Mouse (Mus musculus): ENCODE measurements around the gene Cyp4v3. TPM values are rescaled to one million over a fixed set of nuclear protein-coding genes. Genes with fewer than 3 reads are reported as not detected.

Cyp4v3 gene
- polyA plus RNA-seq (2012; rRNA removed): 5.4 and 5.6 TPM in 2 replicates

DNA sequence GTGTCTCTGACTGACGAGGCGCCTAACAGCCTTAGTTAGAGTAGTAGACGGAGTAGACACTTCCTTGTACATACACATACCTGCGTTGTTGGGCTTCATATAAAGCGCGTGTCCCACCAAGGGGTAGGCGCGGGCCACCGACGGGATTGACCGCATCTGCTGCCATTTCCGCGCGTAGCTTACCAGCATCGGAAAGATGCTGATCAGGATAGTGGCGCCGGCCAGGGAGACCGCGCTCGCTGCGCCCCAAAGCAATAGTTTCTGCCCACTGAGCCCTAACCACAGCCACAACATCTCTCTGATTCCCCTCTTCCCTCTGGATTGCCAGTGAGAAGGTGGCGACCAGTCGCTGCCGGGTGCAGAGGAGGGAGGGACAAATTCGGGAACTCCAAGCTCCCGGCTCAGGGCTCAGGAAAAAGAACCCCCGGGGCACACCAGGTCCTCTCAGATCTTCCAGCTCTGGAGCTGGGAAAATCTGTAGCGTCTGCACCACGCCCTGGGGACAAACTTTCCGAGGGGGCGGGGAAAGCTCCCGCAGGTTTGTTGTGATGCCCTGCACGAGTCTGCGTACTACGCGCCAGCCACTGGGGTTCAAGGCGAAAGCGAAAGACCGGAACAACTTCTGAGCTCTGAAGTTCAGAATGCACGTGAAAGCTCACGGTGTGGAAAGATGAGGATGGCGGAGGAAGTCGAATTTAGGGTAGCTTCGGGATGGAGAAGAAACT lies at the start of gene Cyp4v3:
Cyp4v3 (minus strand) TSS at position 532 of the 725 bp plus-strand sequence.
- H3K27ac ChIP-seq (ENCODE audit: insufficient read depth, low read length): no peak within 1 kb of the TSS
- no peaks in the 10 kb centered on the region for H3K4me1 ChIP-seq (ENCODE audit: control insufficient read depth, insufficient read depth, low read length)
- H3K4me3 ChIP-seq (ENCODE audit: insufficient read depth, low read length): peak within 1 kb of the TSS; percentile 57
- TF ChIP-seq CTCF (IDR thresholded peaks at IDR 0.05; ENCODE audit: extremely low read depth, insufficient read depth, low read length) (no peak), POLR2A (IDR thresholded peaks at IDR 0.05; ENCODE audit: extremely low read depth, insufficient read depth, low read length) (no peak)

DNA sequence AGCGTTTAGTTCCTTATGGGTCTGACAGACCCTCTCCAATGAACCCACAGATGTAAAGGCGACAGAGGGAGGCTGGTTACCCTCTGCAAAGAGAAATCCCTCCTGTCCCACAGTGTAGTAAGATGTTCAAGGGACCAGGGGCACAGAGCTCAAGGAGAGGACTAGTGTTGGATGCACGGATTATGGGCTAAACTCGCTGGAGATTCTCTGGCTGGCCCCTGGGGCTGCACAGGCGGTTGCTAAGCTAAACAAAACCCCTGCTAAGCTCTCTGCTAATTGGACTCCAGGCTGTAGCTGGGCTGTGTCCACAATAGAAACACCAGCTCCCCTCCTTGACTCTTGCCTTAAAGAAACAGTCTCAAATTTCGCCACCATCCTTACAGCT lies 48.9 kb upstream of the Cyp4v3 start, which contains the start of gene Fam149a:
Fam149a (minus strand) TSS at position 329 of the 385 bp plus-strand sequence.
- Histone ChIP-seq H3K4me3 (ENCODE audit: insufficient read depth, low read length) (peak within 1 kb of the TSS; percentile 46), H3K27ac (ENCODE audit: insufficient read depth, low read length) (no peak within 1 kb of the TSS), H3K4me1 (ENCODE audit: control insufficient read depth, insufficient read depth, low read length) (no peaks in the 10 kb centered on the region)
- TF ChIP-seq CTCF (IDR thresholded peaks at IDR 0.05; ENCODE audit: extremely low read depth, insufficient read depth, low read length): no peak

DNA sequence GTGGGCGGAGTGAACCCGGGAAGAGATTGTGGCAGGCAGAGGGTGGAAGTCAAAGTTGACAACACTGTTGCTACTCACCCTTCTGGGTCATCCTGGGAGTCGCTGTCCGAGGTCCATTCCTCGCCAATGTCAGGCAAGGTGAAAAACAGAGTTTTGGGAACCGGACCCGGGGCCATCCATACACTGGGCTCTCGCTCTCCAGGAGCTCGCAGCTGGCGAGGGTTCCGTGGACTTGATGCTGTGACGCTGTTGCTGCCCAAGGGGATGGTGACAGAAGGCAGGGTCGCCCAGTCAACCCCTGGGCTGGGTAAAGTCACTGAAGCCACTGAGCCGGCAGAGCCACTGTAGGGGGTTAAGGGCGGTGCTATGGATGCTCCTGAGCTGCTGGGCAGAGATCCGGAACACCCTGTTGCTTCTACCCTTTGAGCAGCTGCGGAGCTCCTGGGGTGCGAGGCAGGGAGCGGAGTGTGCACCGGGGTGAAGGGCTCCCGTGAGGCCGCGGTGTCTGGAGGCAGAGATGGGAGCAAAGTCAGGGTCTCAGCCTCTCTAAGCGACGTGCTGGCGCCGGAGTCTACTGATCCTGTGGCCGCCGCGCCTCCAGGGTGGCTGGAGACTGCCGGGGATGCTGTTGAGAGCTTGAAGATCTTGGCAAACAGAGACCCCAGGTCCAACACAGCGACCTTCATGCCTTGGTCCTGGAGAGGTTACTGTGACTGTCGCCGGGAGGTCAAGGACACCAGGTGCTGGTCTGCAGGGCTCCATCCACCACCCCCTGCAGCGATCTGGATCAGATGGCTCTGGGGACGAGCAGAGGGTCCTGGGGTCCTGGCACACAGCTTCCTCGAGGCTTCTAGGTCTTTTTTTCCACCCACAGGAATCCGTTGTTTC lies 48.3 kb upstream of the Cyp4v3 start:
- Histone ChIP-seq H3K4me3 (ENCODE audit: insufficient read depth, low read length) (peak overlapping the region; percentile 46), H3K27ac (ENCODE audit: insufficient read depth, low read length) (no peak overlapping the region), H3K4me1 (ENCODE audit: control insufficient read depth, insufficient read depth, low read length) (no peaks in the 10 kb centered on the region)
- no peak for TF ChIP-seq CTCF (IDR thresholded peaks at IDR 0.05; ENCODE audit: extremely low read depth, insufficient read depth, low read length)

DNA sequence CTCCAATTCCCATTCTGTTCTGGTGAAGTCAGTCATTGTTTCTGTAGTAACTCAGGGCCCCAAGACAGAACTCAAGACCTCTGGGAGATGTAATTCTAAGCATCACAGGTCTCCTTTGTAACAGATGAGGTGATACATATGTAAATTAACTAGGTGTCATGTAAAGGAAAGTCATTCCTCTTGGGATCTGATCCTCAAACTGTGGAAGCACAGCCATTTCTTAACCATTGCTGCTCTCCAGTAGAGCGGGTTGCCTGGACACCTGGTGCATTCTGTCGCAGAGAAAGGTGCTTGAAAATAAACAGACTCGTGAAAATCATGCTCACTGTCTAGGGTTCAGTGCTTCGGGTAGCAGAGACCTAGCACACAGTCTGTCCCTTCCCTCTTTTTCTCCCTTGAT lies 47.6 kb upstream of the Cyp4v3 start:
- Histone ChIP-seq H3K27ac (ENCODE audit: insufficient read depth, low read length) (no peak overlapping the region), H3K4me3 (ENCODE audit: insufficient read depth, low read length) (peak overlapping the region; percentile 46; the same call in 1 of the 2 replicates), H3K4me1 (ENCODE audit: control insufficient read depth, insufficient read depth, low read length) (no peaks in the 10 kb centered on the region)
- TF ChIP-seq POLR2A (IDR thresholded peaks at IDR 0.05; ENCODE audit: extremely low read depth, insufficient read depth, low read length) (no peak), CTCF (IDR thresholded peaks at IDR 0.05; ENCODE audit: extremely low read depth, insufficient read depth, low read length) (no peak)

DNA sequence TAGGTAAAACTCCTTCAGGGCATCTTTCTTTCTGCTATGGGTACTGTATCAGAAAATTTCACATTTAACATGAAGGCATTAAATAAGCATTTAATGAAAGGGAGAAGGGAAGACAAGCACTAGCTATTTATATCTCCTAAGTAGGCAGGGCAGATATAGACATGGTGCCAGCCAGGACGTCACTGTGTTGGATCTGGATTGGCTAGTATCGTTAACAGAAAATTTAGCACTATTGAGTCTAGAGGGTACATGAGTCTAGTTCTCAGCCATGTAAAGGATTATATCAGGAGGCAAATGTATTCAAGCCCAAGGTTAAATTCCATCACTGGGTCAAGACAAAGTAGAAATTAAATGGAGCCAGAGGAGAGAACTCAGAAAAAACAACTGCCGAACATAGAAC lies 41.1 kb upstream of the Cyp4v3 start:
- TF ChIP-seq POLR2A (IDR thresholded peaks at IDR 0.05; ENCODE audit: extremely low read depth, insufficient read depth, low read length) (no peak), CTCF (IDR thresholded peaks at IDR 0.05; ENCODE audit: extremely low read depth, insufficient read depth, low read length) (no peak)
- Histone ChIP-seq H3K4me3 (ENCODE audit: insufficient read depth, low read length) (no peak overlapping the region), H3K27ac (ENCODE audit: insufficient read depth, low read length) (no peak overlapping the region), H3K4me1 (ENCODE audit: control insufficient read depth, insufficient read depth, low read length) (no peaks in the 10 kb centered on the region)

DNA sequence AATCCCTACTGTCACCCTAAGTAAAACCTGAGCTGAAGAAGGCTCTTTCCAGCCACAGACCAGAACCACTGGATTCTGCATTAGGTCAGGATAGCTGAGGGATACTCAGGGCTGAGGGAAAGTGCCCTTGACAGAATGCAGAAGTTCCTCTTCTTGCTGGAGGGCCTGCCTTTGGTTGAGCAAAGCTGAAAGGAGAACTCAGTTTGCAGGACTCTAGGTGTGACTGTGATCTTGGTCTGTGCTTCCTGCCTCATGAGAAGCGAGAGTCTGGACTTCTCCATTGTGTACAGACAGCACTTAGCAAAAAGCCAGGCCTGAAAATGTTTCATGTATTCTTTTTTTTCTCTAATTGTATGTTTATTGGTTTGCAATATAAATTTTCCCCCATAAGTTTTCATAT lies 34.1 kb upstream of the Cyp4v3 start:
- Histone ChIP-seq H3K4me1 (ENCODE audit: control insufficient read depth, insufficient read depth, low read length) (no peaks in the 10 kb centered on the region), H3K4me3 (ENCODE audit: insufficient read depth, low read length) (no peak overlapping the region), H3K27ac (ENCODE audit: insufficient read depth, low read length) (no peak overlapping the region)
- TF ChIP-seq CTCF (IDR thresholded peaks at IDR 0.05; ENCODE audit: extremely low read depth, insufficient read depth, low read length) (no peak), POLR2A (IDR thresholded peaks at IDR 0.05; ENCODE audit: extremely low read depth, insufficient read depth, low read length) (no peak)

DNA sequence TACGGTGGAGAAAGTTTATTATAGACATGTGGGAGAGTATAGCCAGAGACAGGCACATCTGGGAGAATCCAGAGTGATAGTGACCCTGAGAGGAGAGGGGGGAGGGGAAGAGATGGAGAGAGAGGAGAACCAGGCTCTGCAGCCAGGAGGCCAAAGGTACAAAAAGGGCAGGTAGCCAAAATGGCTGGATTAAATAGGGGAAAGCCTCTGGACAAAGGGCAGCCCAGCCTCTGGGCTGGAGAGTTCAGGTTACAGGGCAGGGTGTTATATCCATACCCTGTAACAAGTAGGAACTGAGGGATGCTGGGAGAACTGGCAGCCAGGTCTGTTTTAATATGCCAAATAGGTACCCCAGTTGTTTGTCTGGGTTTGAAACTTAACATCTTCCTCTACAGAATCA lies 30.2 kb upstream of the Cyp4v3 start:
- H3K4me3 ChIP-seq (ENCODE audit: insufficient read depth, low read length): no peak overlapping the region
- H3K4me1 ChIP-seq (ENCODE audit: control insufficient read depth, insufficient read depth, low read length): no peaks in the 10 kb centered on the region
- TF ChIP-seq POLR2A (IDR thresholded peaks at IDR 0.05; ENCODE audit: extremely low read depth, insufficient read depth, low read length): no peak
- TF ChIP-seq CTCF (IDR thresholded peaks at IDR 0.05; ENCODE audit: extremely low read depth, insufficient read depth, low read length): no peak
- H3K27ac ChIP-seq (ENCODE audit: insufficient read depth, low read length): no peak overlapping the region

DNA sequence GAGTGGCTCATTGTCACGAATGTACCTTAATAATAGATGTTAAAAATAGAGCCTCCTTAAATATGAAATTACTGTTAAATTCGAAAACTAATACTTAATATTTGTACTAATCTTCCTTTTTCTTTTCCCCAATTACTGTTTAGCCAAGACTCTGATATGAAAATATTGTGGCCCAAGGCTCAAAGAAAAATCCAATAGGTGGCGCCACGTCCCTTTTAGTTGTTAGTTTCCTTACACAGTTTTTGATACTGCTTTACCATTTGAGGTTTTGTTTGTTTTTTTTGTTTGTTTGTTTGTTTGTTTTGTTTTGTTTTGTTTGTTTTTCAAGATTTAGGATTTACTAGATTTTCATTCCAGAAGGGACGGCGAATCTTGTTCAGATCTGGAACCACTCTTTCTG lies 29.3 kb upstream of the Cyp4v3 start:
- no peak overlapping the region for H3K27ac ChIP-seq (ENCODE audit: insufficient read depth, low read length)
- H3K4me3 ChIP-seq (ENCODE audit: insufficient read depth, low read length): no peak overlapping the region
- TF ChIP-seq POLR2A (IDR thresholded peaks at IDR 0.05; ENCODE audit: extremely low read depth, insufficient read depth, low read length): no peak
- 0 out of 2 replicates have a peak, but pooled peaks have one; percentile 17 for TF ChIP-seq CTCF (IDR thresholded peaks at IDR 0.05; ENCODE audit: extremely low read depth, insufficient read depth, low read length)
- H3K4me1 ChIP-seq (ENCODE audit: control insufficient read depth, insufficient read depth, low read length): no peaks in the 10 kb centered on the region

DNA sequence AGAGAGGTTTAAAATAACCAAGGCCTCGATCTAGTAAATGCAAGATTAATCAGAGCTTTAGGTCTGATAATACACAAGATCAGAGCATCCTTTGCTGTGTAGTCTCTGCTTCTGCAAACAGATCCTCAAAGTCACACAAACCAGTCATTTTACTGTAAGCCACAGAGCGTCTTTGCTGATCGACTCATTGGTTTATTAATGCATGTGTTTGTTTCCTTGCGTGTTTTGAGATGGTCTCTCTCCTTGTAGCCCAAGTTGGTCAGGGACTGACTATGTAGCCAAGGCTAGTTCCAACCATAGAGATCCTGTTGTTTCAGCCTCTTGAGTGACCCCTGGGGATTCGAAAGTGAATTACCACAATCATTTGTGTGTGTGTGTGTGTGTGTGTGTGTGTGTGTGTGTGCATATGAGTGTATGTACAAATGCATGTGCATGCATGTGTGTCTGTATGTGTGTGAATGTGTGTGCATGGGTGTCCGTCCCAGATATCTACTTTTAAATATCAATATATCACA lies 26.1 kb upstream of the Cyp4v3 start:
- H3K4me3 ChIP-seq (ENCODE audit: insufficient read depth, low read length): no peak overlapping the region; the same call in 1 of the 2 replicates
- no peak for TF ChIP-seq POLR2A (IDR thresholded peaks at IDR 0.05; ENCODE audit: extremely low read depth, insufficient read depth, low read length)
- TF ChIP-seq CTCF (IDR thresholded peaks at IDR 0.05; ENCODE audit: extremely low read depth, insufficient read depth, low read length): peak; percentile 11; the same call in 1 of the 2 replicates
- no peak overlapping the region for H3K27ac ChIP-seq (ENCODE audit: insufficient read depth, low read length)
- no peaks in the 10 kb centered on the region for H3K4me1 ChIP-seq (ENCODE audit: control insufficient read depth, insufficient read depth, low read length)
